Mouse (Mus musculus): ENCODE results near the gene Cnot2. TPM values are rescaled to one million over a fixed set of nuclear protein-coding genes. Genes with fewer than 3 reads are reported as not detected.

The Cnot2 gene
- total RNA-seq, 4 experiments from 2014 or later, result 24.7 to 28.5 (median 27.5) TPM

Small RNAs within 50 kb of the gene (microRNA-seq; reads per million reads assigned to microRNA genes)
- gene Gm25190, result not detected

Other genes with a start within 250 kb of the Cnot2 start
- gene Kcnmb4, start 107.6 kb downstream of the Cnot2 start, total RNA-seq (2022), result under 1 TPM in 2 of 4 experiments, not detected in 2; 0.21 to 0.22 TPM

Measured in gastrocnemius, adult 8-10 months (tissue).